Mouse (Mus musculus) liver, embryonic 14.5 days (tissue): ENCODE results near the gene Krt12. TPM values are rescaled to one million over a fixed set of nuclear protein-coding genes. Genes with fewer than 3 reads are reported as not detected.
A peak's percentile ranks its signal among the peaks of the same experiment; 100 is the strongest.

ENCODE experiments used
- ATAC-seq: fragments of 200-750 bp; cut with Nextera tagmentation; 2 replicates; pipeline ENCODE4 v1.8.0; 2017; ENCODE audit warnings: moderate number of reproducible peaks, mild to moderate bottlenecking, moderate library complexity; ENCODE audit not compliant: insufficient read depth
- DNase-seq, 3 experiments: peaks; one replicate each; pipeline ENCODE4 v3.0.0-alpha.2; 2012 to 2013; ENCODE audit warnings: low read depth in 3 of 3, low spot score in 3 of 3
- H3K27ac ChIP-seq: fragments of 300-500 bp; sonication (generic); 2 replicates; pipeline ENCODE4 v1.5.1; 2014; ENCODE audit warnings: moderate library complexity, mild to moderate bottlenecking, control low read depth, inconsistent platforms
- H3K27me3 ChIP-seq: fragments of 300-500 bp; sonication (generic); 2 replicates; pipeline ENCODE4 v1.6.1; 2014; ENCODE audit warnings: mild to moderate bottlenecking, low read length, moderate library complexity; ENCODE audit not compliant: control insufficient read depth, insufficient read depth
- H3K36me3 ChIP-seq: fragments of 300-500 bp; sonication (generic); replicated peaks from 2 replicates; pipeline ENCODE4 v1.6.1; 2014; ENCODE audit warnings: low read depth; ENCODE audit not compliant: control insufficient read depth, insufficient read depth
- H3K4me1 ChIP-seq, 2 experiments: fragments of 200-500 bp in 1 of 2; fragments of 300-500 bp in 1 of 2; sonication (generic) in 1 of 2; replicated peaks; 2 replicates each; pipeline ENCODE4 v1.6.1; 2012 to 2014; ENCODE audit warnings: antibody characterized with exemption in 1 of 2, inconsistent platforms in 1 of 2, low read length in 1 of 2; ENCODE audit not compliant: control insufficient read depth in 2 of 2, insufficient read depth in 2 of 2
- H3K4me2 ChIP-seq: fragments of 300-500 bp; sonication (generic); 2 replicates; pipeline ENCODE4 v1.6.1; 2014; ENCODE audit warnings: low read depth, mild to moderate bottlenecking, control low read depth, moderate library complexity
- H3K4me3 ChIP-seq, 2 experiments: fragments of 200-500 bp in 1 of 2; fragments of 300-500 bp in 1 of 2; sonication (generic) in 1 of 2; 2 replicates each; pipeline ENCODE4 v1.5.1; 2012 to 2014; ENCODE audit warnings: low read depth in 2 of 2, low read length in 2 of 2, mild to moderate bottlenecking in 2 of 2, control low read depth in 1 of 2, inconsistent platforms in 1 of 2, moderate library complexity in 1 of 2; ENCODE audit not compliant: insufficient read depth in 1 of 2
- H3K9ac ChIP-seq: fragments of 300-500 bp; sonication (generic); replicated peaks from 2 replicates; pipeline ENCODE4 v1.6.1; 2014; ENCODE audit warnings: mild to moderate bottlenecking, control low read depth, moderate library complexity
- H3K9me3 ChIP-seq: fragments of 300-500 bp; sonication (generic); 2 replicates; pipeline ENCODE4 v1.6.1; 2016; ENCODE audit warnings: low read length, mixed read lengths; ENCODE audit not compliant: control insufficient read depth
- CTCF ChIP-seq: IDR thresholded peaks from 2 replicates; pipeline ENCODE4 v1.5.1; 2016; ENCODE audit warnings: antibody characterized with exemption, low read depth, control low read depth
- EP300 ChIP-seq: IDR thresholded peaks from 2 replicates; pipeline ENCODE4 v1.6.1; 2016; ENCODE audit warnings: antibody characterized with exemption, low read depth
- WGBS: fragments of 180-500 bp; shearing (Covaris S2); extraction: QIAGEN DNeasy Blood & Tissue Kit; methylation state at CpG from one replicate; pipeline ENCODE4 v1.1.7; 2014; ENCODE audit not compliant: insufficient replicate concordance; 5-methylcytosine and 5-hydroxymethylcytosine counted together
- polyA plus RNA-seq, 2 experiments: library from polyadenylated mRNA; depleted of rRNA in 1 of 2; stranded (reverse) in 1 of 2; unstranded in 1 of 2; fragments of >200 nt; fragmentation: Nextera tagmentation in 1 of 2; extraction: Ambion mirVana in 1 of 2; gene quantifications; 2 replicates each; pipeline versions ENCODE4 v1.2.1 to v1.2.3; 2012 to 2014

The Krt12 gene
- polyA plus RNA-seq, 2 experiments, result not detected

GRCm38 (mm10) chr11:99389264-99389663, 32.8 kb downstream of the Krt12 start, which contains the start of gene Krt10:
TSS of gene Krt10 (minus strand) at chr11:99389364.
- 57% methylated on average over 4 of the region's 4 CpGs for WGBS
- no peak for ATAC-seq

GRCm38 (mm10) chr11:99388661-99389060, 33.4 kb downstream of the Krt12 start:
- Histone ChIP-seq H3K27ac (no peak overlapping the region), H3K9me3 (no peaks in the 10 kb centered on the region), H3K27me3 (no peaks in the 10 kb centered on the region), H3K9ac (no peak overlapping the region), H3K36me3 (no peaks in the 10 kb centered on the region), H3K4me3 (no peak overlapping the region), H3K4me2 (no peak overlapping the region), H3K4me1 (no peaks in the 10 kb centered on the region; a peak in 1 of 4 replicates)
- 69% methylated on average over 18 of the region's 18 CpGs for WGBS
- no peak for ATAC-seq
- TF ChIP-seq EP300 (no peak), CTCF (no peak)
- DNase-seq, result no peak

More at GRCm38 (mm10) chr11:99389264-99389663, 32.8 kb downstream of the Krt12 start, which contains the start of gene Krt10:
- Histone ChIP-seq H3K4me3 (no peak within 1 kb of the TSS), H3K4me1 (no peaks in the 10 kb centered on the region; a peak in 1 of 4 replicates), H3K27me3 (no peaks in the 10 kb centered on the region), H3K4me2 (no peak within 1 kb of the TSS), H3K36me3 (no peaks in the 10 kb centered on the region), H3K27ac (no peak within 1 kb of the TSS), H3K9me3 (no peaks in the 10 kb centered on the region), H3K9ac (no peak within 1 kb of the TSS)
- DNase-seq, result no peak
- no peak for TF ChIP-seq CTCF
- TF ChIP-seq EP300, result no peak

DNA sequence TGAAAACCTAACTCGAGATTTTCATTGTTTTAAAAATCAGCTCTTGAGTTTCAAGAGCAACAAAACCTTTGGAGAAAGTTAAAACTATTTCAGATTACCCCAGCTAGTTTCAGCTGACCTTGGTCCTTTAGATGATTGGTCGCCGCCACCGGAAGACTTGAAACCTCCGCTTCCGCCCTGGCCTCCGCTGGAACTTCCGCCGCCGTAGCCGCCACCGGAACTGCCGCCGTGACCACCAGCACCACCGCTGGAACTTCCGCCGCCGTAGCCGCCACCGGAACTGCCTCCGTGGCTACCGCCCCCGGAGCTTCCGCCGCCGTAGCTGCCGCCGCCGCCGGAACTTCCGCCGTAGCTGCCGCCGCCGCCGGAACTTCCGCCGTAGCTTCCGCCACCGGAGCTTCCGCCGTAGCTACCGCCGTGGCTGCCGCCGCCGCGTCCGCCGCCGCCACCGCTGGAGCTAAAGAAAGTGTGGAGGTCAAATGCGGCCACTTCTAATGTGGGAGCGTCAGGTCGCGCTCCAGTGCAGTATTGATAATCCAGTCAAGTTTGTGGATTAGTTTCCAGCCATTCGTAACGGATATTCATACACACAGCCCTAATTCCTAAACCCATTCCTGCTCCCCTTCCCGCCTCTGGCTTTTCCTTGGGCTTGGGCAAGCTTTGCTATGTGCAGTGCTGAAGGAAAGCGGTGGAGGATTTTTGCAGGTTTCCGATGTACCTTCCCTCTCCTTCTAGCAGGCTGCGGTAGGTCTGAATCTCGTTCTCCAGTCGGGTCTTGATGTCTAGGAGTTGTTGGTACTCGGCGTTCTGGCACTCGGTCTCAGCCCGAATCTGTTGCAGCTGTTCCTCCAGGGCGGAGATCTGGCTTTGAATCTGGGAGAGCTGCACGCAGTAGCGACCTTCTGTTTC, 36.0 kb downstream of the Krt12 start:
- H3K27me3 ChIP-seq, result no peaks in the 10 kb centered on the region
- H3K9ac ChIP-seq, result peak overlapping the region; percentile 38
- H3K36me3 ChIP-seq, result no peaks in the 10 kb centered on the region
- peak; percentile 62 for ATAC-seq
- 2% methylated on average over 71 of the region's 71 CpGs for WGBS
- H3K4me3 ChIP-seq, result peak overlapping the region; percentile 59 to 80
- TF ChIP-seq EP300, result no peak
- no peaks in the 10 kb centered on the region; a peak in 1 of 4 replicates for H3K4me1 ChIP-seq
- peak overlapping the region; percentile 67 for H3K4me2 ChIP-seq
- H3K9me3 ChIP-seq, result no peaks in the 10 kb centered on the region
- H3K27ac ChIP-seq, result peak overlapping the region; percentile 64
- DNase-seq, result peak; percentile 40 to 55 (median 41)

DNA sequence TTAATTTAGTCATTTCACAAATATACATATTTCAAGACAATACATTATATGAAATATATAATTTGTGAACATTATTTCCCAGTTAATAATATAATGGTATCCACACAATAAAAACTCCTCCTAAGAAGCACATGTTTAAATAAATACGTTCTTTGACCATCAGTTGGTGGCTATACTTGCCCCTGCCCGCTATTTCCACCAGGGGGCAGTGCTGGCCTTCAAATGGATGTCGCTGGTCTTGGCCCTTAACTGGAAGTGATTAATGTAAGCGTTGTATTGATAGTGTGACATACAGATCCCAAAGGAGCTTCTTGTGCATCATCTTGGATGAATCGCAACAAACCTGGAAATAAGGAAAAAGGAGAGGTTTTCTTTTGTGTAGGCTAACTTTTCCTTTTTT, 42.5 kb downstream of the Krt12 start:
- TF ChIP-seq CTCF (peak; percentile 86), EP300 (no peak)
- Histone ChIP-seq H3K4me3 (no peak overlapping the region), H3K4me1 (no peaks in the 10 kb centered on the region), H3K27ac (no peak overlapping the region), H3K36me3 (no peaks in the 10 kb centered on the region), H3K27me3 (no peaks in the 10 kb centered on the region), H3K4me2 (no peak overlapping the region), H3K9me3 (no peaks in the 10 kb centered on the region), H3K9ac (no peak overlapping the region)
- 12% methylated on average over 5 of the region's 5 CpGs for WGBS
- peak; percentile 23 to 41 (median 28) for DNase-seq
- no peak for ATAC-seq

DNA sequence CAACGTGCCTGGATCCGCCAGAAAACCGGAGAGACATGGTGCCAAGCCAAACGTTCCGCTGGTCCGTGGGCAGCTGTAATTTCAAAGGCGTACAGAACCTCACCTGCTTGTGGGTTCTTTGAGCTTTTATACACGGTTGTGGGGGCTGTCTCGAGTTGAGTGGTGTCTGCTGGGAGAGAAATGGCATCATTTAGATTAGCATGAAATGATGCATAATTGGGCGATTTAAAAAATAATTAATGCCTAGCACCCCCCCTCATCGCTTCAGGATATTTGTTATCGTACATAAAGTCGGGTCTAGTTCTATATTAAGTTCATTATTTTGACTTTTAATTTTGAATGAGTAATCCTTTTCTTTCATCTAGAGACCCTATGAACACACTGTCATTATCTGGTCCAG, 47.3 kb downstream of the Krt12 start, which contains the start of gene Krt28:
Gene Krt28, minus strand, starts transcription at position 101 of the 400 bp plus-strand sequence.
- no peak for DNase-seq
- no peaks in the 10 kb centered on the region for H3K4me1 ChIP-seq
- H3K27me3 ChIP-seq, result no peaks in the 10 kb centered on the region
- TF ChIP-seq EP300 (no peak), CTCF (no peak)
- no peak for ATAC-seq
- no peak within 1 kb of the TSS for H3K4me2 ChIP-seq
- no peaks in the 10 kb centered on the region for H3K9me3 ChIP-seq
- H3K27ac ChIP-seq, result no peak within 1 kb of the TSS
- no peak within 1 kb of the TSS for H3K4me3 ChIP-seq
- H3K36me3 ChIP-seq, result no peaks in the 10 kb centered on the region
- 62% methylated on average over 13 of the region's 13 CpGs for WGBS
- no peak within 1 kb of the TSS for H3K9ac ChIP-seq
